Mouse (Mus musculus): ENCODE results near the gene Mrps18c.

The Mrps18c gene

DNA sequence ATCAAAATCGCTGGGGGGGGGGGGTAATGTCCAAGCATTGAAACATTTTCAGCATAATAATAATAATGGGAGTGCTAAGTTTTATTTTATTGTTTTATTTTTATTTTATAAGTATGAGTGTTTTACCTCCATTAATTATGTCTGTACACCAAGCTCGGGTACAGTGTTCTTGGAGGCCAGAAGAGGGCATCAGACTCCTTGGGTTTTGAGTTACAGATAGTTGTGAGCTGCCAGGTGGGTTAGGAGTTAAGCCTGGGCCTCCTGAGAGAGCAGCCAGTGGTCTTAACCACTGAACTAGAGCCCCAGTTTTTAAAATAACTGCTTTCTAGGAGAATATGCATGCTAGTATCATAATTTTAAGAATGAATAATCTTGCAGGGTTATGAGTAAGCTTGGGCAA, 27.5 kb downstream of the Mrps18c start:
- no peak for DNase-seq (ENCODE audit: low spot score in 2 of 2)

DNA sequence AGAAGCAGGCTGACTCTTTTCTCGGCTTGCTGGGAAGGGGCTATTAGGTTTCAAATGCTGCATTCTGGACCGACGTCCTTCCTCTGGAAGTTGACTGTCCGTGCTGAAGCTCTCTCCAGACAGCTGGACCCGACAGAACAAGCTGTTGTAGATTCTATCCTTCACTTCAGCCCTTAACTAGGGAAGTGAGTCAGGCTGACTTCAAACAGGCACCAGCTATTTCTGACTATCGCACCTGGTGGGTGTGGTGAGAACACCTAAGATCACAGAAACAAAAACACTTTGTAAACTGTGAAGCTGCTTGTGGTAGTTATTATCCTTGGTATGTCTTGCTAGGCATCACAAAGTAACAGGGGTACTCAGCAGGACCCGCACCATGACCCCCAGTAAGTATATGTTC, 28.1 kb downstream of the Mrps18c start:
- DNase-seq (ENCODE audit: low spot score in 2 of 2), result no peak

DNA sequence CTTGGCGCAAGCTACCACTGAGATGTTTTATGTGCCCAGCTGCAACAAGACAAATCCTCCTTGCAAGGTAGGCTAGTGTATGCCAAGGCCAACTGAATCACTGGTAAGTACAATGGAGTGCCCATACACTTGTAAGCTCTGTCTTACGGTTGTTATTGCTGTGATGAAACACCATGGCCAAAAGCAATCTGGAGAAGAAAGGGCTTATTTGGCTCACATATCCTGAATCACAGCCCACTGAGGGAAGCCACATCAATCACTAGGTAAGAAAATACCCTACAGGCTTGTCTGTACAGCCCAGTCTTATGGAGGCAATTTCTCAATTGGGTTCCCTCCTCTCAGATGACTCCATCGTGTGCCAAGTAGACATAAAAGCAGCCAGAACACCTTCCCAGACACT, 30.3 kb downstream of the Mrps18c start:
- no peak for DNase-seq (ENCODE audit: low spot score in 2 of 2)

DNA sequence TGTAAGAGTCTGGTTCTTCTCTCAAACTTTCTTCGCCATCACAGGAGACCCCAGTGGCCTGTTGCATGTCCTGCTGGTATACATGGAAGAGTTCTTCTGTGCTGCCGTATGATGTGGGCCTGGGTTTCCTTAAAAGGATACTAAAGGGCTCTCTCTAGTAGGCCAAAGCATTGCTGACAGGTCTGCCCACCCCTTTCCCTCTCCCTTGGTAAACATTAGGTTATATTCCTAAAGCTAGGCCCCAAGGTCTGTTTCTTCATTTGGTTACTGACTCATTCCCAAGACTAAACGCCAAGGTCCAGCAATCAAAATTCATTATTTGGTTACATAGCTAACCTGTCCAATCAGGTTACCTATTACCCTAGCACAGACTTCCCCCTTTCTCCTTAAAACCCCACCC, 34.3 kb downstream of the Mrps18c start:
- no peak for DNase-seq (ENCODE audit: low spot score in 2 of 2)

DNA sequence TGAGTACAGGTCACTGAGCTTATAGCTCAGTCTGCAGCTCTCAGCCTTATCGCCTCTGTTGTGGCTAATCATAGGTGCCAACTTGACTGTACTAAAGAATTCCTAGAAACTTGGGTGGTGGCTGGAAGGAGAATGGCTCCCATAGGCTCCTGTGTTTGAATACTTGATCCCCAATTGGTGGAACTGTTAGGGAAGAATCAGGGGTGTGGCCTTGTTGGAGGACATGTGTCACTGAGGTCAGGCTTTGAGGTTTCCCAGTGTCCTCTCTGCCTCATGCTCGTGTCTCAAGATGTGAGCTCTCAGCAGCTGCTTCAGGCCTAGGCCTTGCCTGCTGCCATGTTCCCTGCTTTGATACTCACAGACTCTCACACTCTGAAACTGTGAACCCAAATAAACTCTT, 35.4 kb downstream of the Mrps18c start:
- no peak for DNase-seq (ENCODE audit: low spot score in 2 of 2)

DNA sequence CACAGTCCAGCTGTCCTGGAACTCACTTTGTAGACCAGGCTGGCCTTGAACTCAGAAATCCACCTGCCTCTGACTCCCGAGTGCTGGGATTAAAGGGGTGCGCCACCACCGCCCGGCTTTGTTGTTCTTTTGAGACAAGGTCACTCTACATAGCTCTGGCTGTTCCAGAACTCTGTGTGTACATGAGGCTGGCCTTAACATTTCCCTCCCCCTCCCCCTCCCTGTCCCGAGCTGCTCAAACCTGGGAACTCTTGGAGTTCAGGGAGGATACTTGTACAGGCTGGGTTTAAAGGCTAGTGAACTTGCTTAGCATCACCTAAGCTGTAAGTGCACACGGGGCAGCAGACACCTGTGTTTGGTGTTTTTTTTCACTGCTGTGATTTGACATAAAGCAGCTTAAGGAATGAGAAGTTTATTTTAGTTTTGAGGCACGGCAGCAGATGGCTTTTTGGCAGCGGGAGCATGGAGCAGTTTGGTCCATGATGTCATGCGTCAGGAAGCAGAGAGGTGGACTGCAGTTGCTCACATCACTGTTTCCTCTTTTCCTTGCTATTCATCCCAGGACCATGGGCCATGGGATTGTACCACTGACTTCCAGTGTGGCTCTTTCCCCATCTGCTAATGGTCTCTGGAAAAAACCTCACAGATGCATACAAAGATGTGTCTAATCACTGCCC, 37.6 kb downstream of the Mrps18c start:
- DNase-seq (ENCODE audit: low spot score in 2 of 2), result no peak

DNA sequence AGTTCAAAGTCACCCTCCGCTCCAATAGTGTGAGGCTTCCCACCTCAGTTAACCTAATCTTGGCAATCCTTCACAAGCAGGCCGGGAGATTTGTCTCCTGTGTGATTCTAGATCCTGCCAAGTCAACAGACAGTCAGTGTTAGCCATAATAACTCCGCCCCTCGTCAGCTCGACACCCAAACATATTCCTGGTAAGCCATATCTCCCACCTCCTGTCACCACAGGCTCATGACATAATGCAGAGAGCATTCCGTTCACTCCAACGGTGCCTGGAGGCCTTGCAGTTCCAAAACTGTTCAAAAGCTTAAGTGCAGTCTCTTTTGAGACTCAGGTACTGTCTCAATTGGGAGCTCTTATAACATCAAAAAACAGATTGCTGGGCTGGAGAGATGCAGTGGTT, 39.5 kb downstream of the Mrps18c start:
- no peak for DNase-seq (ENCODE audit: low spot score in 2 of 2)

DNA sequence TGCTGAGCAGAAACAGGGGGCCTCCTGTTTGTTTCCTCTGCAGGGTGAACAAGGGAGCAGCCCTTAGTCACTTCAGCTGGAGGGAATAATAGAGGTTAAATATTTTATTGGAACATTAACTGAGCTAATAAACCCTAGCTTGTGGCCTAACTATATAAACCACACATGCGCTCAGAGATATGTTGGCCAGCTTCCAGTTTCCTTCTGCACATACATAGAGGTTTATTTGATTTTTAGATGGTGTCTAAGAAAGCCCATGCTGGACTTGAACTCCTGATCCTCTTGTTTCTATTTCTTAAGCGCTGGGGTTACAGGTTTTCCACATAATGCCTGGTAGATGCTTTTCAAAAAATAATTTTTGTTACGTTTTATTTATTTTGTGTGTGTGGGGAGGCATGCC, 46.1 kb downstream of the Mrps18c start:
- no peak for DNase-seq (ENCODE audit: low spot score in 2 of 2)

DNA sequence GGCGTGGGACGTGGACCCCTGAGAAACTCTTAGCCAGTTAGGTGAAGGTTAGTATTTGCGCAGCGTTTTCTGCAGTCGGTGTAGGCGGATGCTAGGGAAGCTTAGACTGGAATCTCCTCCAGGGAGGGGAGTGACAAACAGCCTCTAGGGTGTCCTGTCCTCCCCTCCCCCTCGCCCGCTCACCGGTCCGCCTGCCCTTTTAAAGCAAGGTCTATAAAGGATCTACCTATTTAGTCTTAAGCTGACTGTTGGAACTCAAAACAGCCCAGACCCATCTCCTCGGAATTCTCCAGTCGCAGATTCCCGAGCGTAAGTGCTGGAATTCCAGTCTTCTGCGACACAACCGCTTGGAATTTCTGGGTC, 47.0 kb downstream of the Mrps18c start, which contains the start of gene Gpat3:
Gene Gpat3 (plus strand): TSS at position 229 of the 363 bp plus-strand sequence.
- DNase-seq (ENCODE audit: low spot score in 2 of 2), result peak; percentile 5 to 7

DNA sequence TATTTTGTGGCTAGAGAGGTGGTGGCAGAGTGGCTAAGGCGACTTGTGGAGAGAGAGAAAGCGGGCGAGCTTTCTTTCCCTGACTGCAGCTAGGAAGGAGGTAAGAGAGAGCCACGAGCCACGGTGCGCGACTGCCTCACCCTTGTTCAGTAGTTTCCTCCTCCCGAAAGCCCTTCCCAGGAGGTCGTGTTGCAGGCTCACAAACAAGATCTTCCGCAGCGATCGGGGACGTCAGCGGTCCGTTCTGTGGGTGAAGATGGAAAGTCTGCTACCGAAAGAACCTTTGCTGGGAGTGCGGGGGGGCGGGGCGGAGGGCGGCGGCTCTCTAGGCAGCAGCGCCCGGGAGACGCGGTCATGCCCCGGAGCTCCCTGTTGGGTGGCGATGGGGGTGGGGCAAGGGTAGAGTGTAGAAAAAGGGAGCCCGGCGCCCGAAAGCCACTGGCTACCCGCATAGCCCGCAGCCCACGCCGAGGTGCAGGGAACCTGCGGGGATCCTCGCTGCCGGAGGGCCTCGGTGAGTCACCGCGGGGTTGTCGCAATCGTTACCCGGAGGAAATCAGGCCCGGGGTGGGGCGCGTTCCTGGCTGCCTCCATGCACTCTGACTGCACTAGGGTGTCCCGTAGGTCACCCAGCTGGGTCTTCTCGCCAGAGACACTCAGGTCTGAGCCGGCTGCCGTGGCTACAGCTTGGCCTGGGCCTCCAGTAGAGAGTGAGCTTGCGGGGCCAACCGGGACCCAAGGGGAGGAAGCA, 47.6 kb downstream of the Mrps18c start:
- DNase-seq (ENCODE audit: low spot score in 2 of 2), result peak; percentile 37 to 45

DNA sequence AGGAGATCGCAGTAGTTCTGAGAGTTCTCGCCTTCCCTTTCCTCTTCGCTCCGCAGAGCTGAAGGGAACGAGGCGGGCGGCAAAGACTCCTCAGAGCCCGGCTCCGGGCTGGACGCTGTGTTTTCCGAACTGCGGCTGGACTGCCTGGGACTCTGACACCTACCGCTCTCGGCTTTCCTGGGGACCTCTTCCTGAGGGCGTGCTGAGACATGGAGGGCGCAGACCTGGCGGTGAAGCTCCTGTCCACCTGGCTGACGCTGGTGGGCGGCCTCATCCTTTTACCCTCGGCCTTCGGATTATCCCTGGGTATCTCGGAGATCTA, 48.1 kb downstream of the Mrps18c start:
- DNase-seq (ENCODE audit: low spot score in 2 of 2), result no peak

DNA sequence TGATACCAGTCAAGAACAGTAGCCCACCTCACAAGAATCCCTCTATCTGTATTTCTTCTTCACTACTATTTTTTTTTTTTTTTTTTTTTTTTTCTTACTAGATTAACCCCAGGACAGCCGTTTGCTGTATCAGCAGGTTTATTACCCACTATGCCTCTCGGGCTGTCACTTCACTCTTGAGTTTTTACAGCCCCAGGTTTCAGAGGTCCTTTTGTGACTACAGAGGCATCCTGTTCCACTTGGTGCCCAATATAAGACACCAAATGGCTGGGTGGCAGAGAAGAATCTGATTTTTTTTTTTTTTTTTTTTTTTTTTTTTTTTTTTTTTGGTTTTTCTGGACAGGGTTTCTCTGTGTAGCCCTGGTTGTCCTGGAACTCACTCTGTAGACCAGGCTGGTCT, 48.7 kb downstream of the Mrps18c start:
- no peak for DNase-seq (ENCODE audit: low spot score in 2 of 2)

DNA sequence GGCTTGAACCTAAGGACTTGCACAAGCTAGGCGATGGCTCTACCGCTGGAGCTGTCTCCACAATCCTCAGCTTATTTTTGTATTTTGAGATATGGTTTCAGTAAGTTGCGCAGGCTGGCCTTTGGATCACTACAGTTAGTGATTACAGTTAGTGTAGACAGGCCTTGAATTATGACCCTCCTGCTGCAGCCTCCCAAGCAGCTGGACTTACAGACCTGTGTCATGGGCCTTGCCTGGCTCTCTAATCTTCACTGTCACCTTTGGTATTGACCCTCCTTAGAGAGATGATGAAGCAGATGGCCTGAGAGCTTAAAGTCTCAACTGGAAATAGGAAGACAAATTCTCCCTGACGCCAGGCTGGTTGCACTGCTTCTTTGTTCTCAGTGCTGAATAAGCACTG, 55.5 kb downstream of the Mrps18c start:
- no peak for DNase-seq (ENCODE audit: low spot score in 2 of 2)
